In the genomic region with DNA sequence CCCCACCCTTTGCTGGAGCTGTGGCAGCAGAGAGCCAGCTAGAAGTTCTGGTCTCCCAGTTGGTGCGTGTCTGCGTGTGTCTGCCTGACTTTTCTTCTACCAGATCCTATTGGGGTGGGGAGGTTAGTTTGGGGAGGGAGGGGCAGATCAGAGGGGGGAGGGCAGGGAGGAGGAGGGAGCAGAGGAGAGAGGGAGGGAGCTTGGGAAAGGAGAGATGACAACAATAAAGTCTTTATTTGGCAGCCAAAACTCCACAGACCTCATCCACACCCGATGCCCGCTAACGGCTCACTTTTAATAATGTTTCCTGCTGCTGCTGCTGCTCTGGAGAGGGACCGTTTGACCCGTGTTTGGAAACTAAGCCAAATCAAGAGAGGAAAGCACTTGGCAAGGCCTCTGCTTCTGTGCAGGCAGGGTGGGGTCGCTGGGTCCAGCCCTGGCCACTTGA, we compare ENCODE assay signal across 9 mouse cellular contexts. TPM values are rescaled to one million over a fixed set of nuclear protein-coding genes. Genes with fewer than 3 reads are reported as not detected.
A peak's percentile ranks its signal among the peaks of the same experiment; 100 is the strongest.
DNase-seq lines count a peak whose midpoint lies in the region; ATAC-seq and TF ChIP-seq lines count a peak whose summit lies in the region.
"Had no signal": no experiment of that assay in that cellular context is flagged by ENCODE, and none has a peak within 500 bp of the region (broad histone marks: within the 10 kb centered on the region; RNA-seq: fewer than 3 reads in every experiment).

TSS of gene Prelp (minus strand) at position 111 of the 448 bp plus-strand sequence.

- WGBS in liver, adult 2 months = 24% methylated on average over 8 of the region's 8 CpGs
- 49% methylated on average over 8 of the region's 8 CpGs for WGBS in liver, embryonic 11.5 days
- WGBS in forebrain, embryonic 12.5 days = 7% methylated on average over 8 of the region's 8 CpGs
- 9% methylated on average over 8 of the region's 8 CpGs for WGBS in limb, embryonic 13.5 days
- WGBS in neural tube, embryonic 13.5 days = 26% methylated on average over 8 of the region's 8 CpGs

- no peak within 1 kb of the TSS for H3K4me2 ChIP-seq in liver, embryonic 11.5 days
- peak within 1 kb of the TSS; percentile 11 for H3K4me2 ChIP-seq in forebrain, embryonic 12.5 days
- peak within 1 kb of the TSS; percentile 45 for H3K4me2 ChIP-seq in limb, embryonic 13.5 days (replicated peaks)
- peak within 1 kb of the TSS; percentile 31 for H3K4me2 ChIP-seq in neural tube, embryonic 13.5 days

- ATAC-seq in liver, embryonic 11.5 days (replicated peaks; ENCODE audit: low FRiP score) = no peak
- no peak for ATAC-seq in forebrain, embryonic 12.5 days (ENCODE audit: low FRiP score)
- ATAC-seq in limb, embryonic 13.5 days (ENCODE audit: low FRiP score, low read depth) = peak; percentile 60
- no peak for ATAC-seq in neural tube, embryonic 13.5 days (ENCODE audit: low read depth)
- ATAC-seq in inflammation-experienced regulatory T-cells, adult 6 months = no peak

- peak within 1 kb of the TSS; percentile 67 for H3K27ac ChIP-seq in liver, adult 2 months (replicated peaks; ENCODE audit: insufficient read depth, low read depth, low read length)
- no peak within 1 kb of the TSS for H3K27ac ChIP-seq in liver, embryonic 11.5 days (ENCODE audit: low read depth, low read length)
- H3K27ac ChIP-seq in forebrain, embryonic 12.5 days = peak within 1 kb of the TSS; percentile 16; the same call in 1 of the 2 replicates
- peak within 1 kb of the TSS; percentile 74 for H3K27ac ChIP-seq in limb, embryonic 13.5 days
- H3K27ac ChIP-seq in neural tube, embryonic 13.5 days (replicated peaks) = peak within 1 kb of the TSS; percentile 42

- H3K4me3 ChIP-seq in liver, adult 2 months (ENCODE audit: insufficient read depth, low read depth, low read length) = peak within 1 kb of the TSS; percentile 56
- no peak within 1 kb of the TSS for H3K4me3 ChIP-seq in liver, embryonic 11.5 days (ENCODE audit: low read depth, low read length)
- no peak within 1 kb of the TSS for H3K4me3 ChIP-seq in forebrain, embryonic 12.5 days (replicated peaks)
- H3K4me3 ChIP-seq in limb, embryonic 13.5 days = peak within 1 kb of the TSS; percentile 20
- peak within 1 kb of the TSS; percentile 19; the same call in 1 of the 2 replicates for H3K4me3 ChIP-seq in neural tube, embryonic 13.5 days

- peak within 1 kb of the TSS; percentile 60 for H3K9ac ChIP-seq in liver, adult 2 months (ENCODE audit: low read depth, low read length)
- no peak within 1 kb of the TSS for H3K9ac ChIP-seq in liver, embryonic 11.5 days (ENCODE audit: low read depth, low read length)
- H3K9ac ChIP-seq in forebrain, embryonic 12.5 days = no peak within 1 kb of the TSS
- H3K9ac ChIP-seq in limb, embryonic 13.5 days = peak within 1 kb of the TSS; percentile 14; the same call in 1 of the 2 replicates
- peak within 1 kb of the TSS; percentile 22 for H3K9ac ChIP-seq in neural tube, embryonic 13.5 days

- no peak for TF ChIP-seq CTCF in liver, adult 2 months (IDR thresholded peaks at IDR 0.05; ENCODE audit: low read depth, low read length)

- H3K27me3 ChIP-seq in liver, adult 2 months (ENCODE audit: control insufficient read depth, insufficient read depth, low read length) = no peaks in the 10 kb centered on the region
- 0 out of 2 replicates have a peak, but pooled peaks cover 10% of the 10 kb centered on the region for H3K27me3 ChIP-seq in liver, embryonic 11.5 days (replicated peaks; ENCODE audit: control insufficient read depth, insufficient read depth, low read length)
- H3K27me3 ChIP-seq in forebrain, embryonic 12.5 days = peaks cover 11% of the 10 kb centered on the region
- 0 out of 2 replicates have a peak, but pooled peaks cover 6% of the 10 kb centered on the region for H3K27me3 ChIP-seq in limb, embryonic 13.5 days
- H3K27me3 ChIP-seq in neural tube, embryonic 13.5 days = no peaks in the 10 kb centered on the region

- no peaks in the 10 kb centered on the region for H3K79me2 ChIP-seq in liver, adult 2 months (ENCODE audit: control insufficient read depth, insufficient read depth, low read length)

- H3K9me3 ChIP-seq in liver, embryonic 11.5 days (ENCODE audit: control insufficient read depth, low read length) = no peaks in the 10 kb centered on the region
- H3K9me3 ChIP-seq in forebrain, embryonic 12.5 days = no peaks in the 10 kb centered on the region
- no peaks in the 10 kb centered on the region for H3K9me3 ChIP-seq in limb, embryonic 13.5 days
- no peaks in the 10 kb centered on the region for H3K9me3 ChIP-seq in neural tube, embryonic 13.5 days

- no peak for DNase-seq in liver, adult 2 months (ENCODE audit: extremely low read depth, low read depth, low spot score)
- DNase-seq in liver, embryonic 11.5 days (ENCODE audit: low spot score) = no peak
- peak; percentile 68 for DNase-seq in heart, postnatal 4 days
- DNase-seq in frontal cortex, postnatal 25 days (ENCODE audit: low spot score in 2 of 2) = no peak

- peaks cover 15% of the 10 kb centered on the region for H3K4me1 ChIP-seq in liver, adult 2 months (ENCODE audit: control insufficient read depth, insufficient read depth, low read length)
- no peaks in the 10 kb centered on the region for H3K4me1 ChIP-seq in liver, embryonic 11.5 days (replicated peaks; ENCODE audit: control insufficient read depth, insufficient read depth, low read length)
- H3K4me1 ChIP-seq in forebrain, embryonic 12.5 days = peaks cover 36% of the 10 kb centered on the region
- H3K4me1 ChIP-seq in limb, embryonic 13.5 days = peaks cover 55% of the 10 kb centered on the region
- peaks cover 62% of the 10 kb centered on the region for H3K4me1 ChIP-seq in neural tube, embryonic 13.5 days (replicated peaks)

- H3K36me3 ChIP-seq in liver, adult 2 months (ENCODE audit: control insufficient read depth, insufficient read depth, low read length) = no peaks in the 10 kb centered on the region
- H3K36me3 ChIP-seq in liver, embryonic 11.5 days (ENCODE audit: control insufficient read depth, insufficient read depth, low read length) = no peaks in the 10 kb centered on the region
- no peaks in the 10 kb centered on the region for H3K36me3 ChIP-seq in forebrain, embryonic 12.5 days (replicated peaks)
- H3K36me3 ChIP-seq in limb, embryonic 13.5 days = no peaks in the 10 kb centered on the region
- H3K36me3 ChIP-seq in neural tube, embryonic 13.5 days = no peaks in the 10 kb centered on the region

- TF ChIP-seq POLR2A in liver, adult 2 months (IDR thresholded peaks at IDR 0.05; ENCODE audit: extremely low read depth, insufficient read depth, low read length) = no peak

RNA-seq across cellular contexts. Expression of gene Prelp, which starts in this region (rescaled TPM):
- total RNA-seq in liver, adult 2 months (2014; rRNA removed) = 6.6 and 9.3 TPM in 2 replicates
- 23.8 and 27.2 TPM in 2 replicates for polyA plus RNA-seq in liver, adult 2 months (2012; rRNA removed)
- polyA plus RNA-seq in liver, embryonic 11.5 days (2014; fragmentation: Nextera tagmentation; extraction: Ambion mirVana) = 0.11 and 0.23 TPM in 2 replicates
- 2.0 and 2.1 TPM in 2 replicates for polyA plus RNA-seq in forebrain, embryonic 12.5 days (2016; fragmentation: Nextera tagmentation; extraction: Ambion mirVana)
- total RNA-seq in heart, postnatal 4 days (2021) = 10 to 100 TPM; 14.5 to 15.0 TPM
- polyA plus RNA-seq in limb, embryonic 13.5 days (2015; fragmentation: Nextera tagmentation; extraction: Ambion mirVana) = 9.9 and 10.6 TPM in 2 replicates
- 8.2 and 10.1 TPM in 2 replicates for polyA plus RNA-seq in neural tube, embryonic 13.5 days (2015; fragmentation: Nextera tagmentation; extraction: Ambion mirVana)
- not detected for polyA plus RNA-seq in inflammation-experienced regulatory T-cells, adult 6 months (2017; shearing (Covaris generic))
- total RNA-seq: ES-E14 had no signal

Comparison
In these comparisons a context has a peak if more than half of its experiments do, and no peak if none do; other contexts are left out.
1. H3K4me3 ChIP-seq: peak in liver, adult 2 months (single experiment), limb, embryonic 13.5 days (single experiment) and neural tube, embryonic 13.5 days (single experiment); none in liver, embryonic 11.5 days (single experiment) and forebrain, embryonic 12.5 days (single experiment).
2. H3K9ac ChIP-seq: peak in liver, adult 2 months (single experiment), limb, embryonic 13.5 days (single experiment) and neural tube, embryonic 13.5 days (single experiment); none in liver, embryonic 11.5 days (single experiment) and forebrain, embryonic 12.5 days (single experiment).